Mouse (Mus musculus): ENCODE results near the gene Supt3. TPM values are rescaled to one million over a fixed set of nuclear protein-coding genes. Genes with fewer than 3 reads are reported as not detected.

Supt3 gene
- total and polyA plus RNA-seq, 2 experiments = 2.3 to 4.9 TPM

DNA sequence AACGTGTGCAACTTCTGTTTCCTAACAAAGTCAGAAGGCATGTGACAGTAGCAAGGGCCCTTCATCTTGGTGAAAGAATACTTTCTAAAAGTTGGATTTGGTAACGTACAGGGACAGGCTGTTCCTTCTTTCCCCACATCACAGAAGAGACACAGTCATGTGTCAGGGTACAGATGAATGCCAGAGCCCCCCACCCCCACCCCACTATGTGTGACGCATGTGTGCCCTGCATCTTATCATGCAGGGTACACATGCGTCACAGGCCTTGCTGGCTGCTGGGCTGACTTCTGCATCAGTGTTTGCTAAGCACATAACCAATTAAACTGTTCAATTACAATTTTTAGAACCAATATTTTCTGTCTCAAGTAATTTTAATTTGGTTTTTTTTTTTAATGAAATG, 231.7 kb downstream of the Supt3 start:
- no peak for DNase-seq (ENCODE audit: extremely low read depth, low read depth, low spot score)

DNA sequence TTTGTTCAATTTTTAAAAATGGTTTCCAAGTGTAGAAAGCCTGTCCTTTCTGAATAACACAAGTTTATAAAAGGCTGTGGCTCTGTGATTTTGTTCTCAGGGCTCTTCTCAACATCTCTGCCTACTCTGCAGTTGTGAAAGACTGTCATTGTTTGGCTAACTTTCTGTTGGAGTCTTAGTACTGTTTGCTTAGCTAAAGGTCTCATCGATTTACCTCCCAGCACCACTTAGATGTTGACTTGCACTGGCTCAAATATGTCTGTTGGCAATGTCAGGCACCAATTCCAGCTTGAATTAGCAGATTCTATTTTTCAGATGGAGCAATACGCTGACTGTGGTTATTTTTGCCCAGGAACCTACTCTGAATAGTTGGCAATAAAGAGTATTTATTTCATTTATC, 233.5 kb downstream of the Supt3 start:
- 20% methylated on average over 2 of the region's 2 CpGs for WGBS
- H3K27ac ChIP-seq (replicated peaks; ENCODE audit: insufficient read depth, low read depth, low read length) = no peak overlapping the region
- H3K4me1 ChIP-seq (ENCODE audit: control insufficient read depth, insufficient read depth, low read length) = peaks cover 2% of the 10 kb centered on the region; the same call in 1 of the 2 replicates
- peaks cover 13% of the 10 kb centered on the region for H3K27me3 ChIP-seq (ENCODE audit: control insufficient read depth, insufficient read depth, low read length)
- no peak for TF ChIP-seq POLR2A (IDR thresholded peaks at IDR 0.05; ENCODE audit: extremely low read depth, insufficient read depth, low read length)
- no peak for TF ChIP-seq CTCF (IDR thresholded peaks at IDR 0.05; ENCODE audit: low read depth, low read length)
- H3K36me3 ChIP-seq (ENCODE audit: control insufficient read depth, insufficient read depth, low read length) = no peaks in the 10 kb centered on the region
- no peak overlapping the region for H3K9ac ChIP-seq (ENCODE audit: low read depth, low read length)
- peak; percentile 96 for DNase-seq (ENCODE audit: extremely low read depth, low read depth, low spot score)
- no peak overlapping the region for H3K4me3 ChIP-seq (ENCODE audit: insufficient read depth, low read depth, low read length)
- H3K79me2 ChIP-seq (ENCODE audit: control insufficient read depth, insufficient read depth, low read length) = no peaks in the 10 kb centered on the region

More for the DNA sequence above, 231.7 kb downstream of the Supt3 start:
- Histone ChIP-seq H3K4me1 (ENCODE audit: control insufficient read depth, insufficient read depth, low read length) (peaks cover 2% of the 10 kb centered on the region; the same call in 1 of the 2 replicates), H3K27me3 (ENCODE audit: control insufficient read depth, insufficient read depth, low read length) (peaks cover 13% of the 10 kb centered on the region), H3K79me2 (ENCODE audit: control insufficient read depth, insufficient read depth, low read length) (no peaks in the 10 kb centered on the region), H3K36me3 (ENCODE audit: control insufficient read depth, insufficient read depth, low read length) (no peaks in the 10 kb centered on the region), H3K27ac (replicated peaks; ENCODE audit: insufficient read depth, low read depth, low read length) (no peak overlapping the region), H3K9ac (ENCODE audit: low read depth, low read length) (no peak overlapping the region), H3K4me3 (ENCODE audit: insufficient read depth, low read depth, low read length) (no peak overlapping the region)
- TF ChIP-seq POLR2A (IDR thresholded peaks at IDR 0.05; ENCODE audit: extremely low read depth, insufficient read depth, low read length) (no peak), CTCF (IDR thresholded peaks at IDR 0.05; ENCODE audit: low read depth, low read length) (no peak)
- WGBS = 86% methylated on average over 4 of the region's 4 CpGs

GRCm38 (mm10) chr17:45016746-45017145, 239.8 kb downstream of the Supt3 start:
- TF ChIP-seq POLR2A (IDR thresholded peaks at IDR 0.05; ENCODE audit: extremely low read depth, insufficient read depth, low read length) = no peak
- no peak for TF ChIP-seq CTCF (IDR thresholded peaks at IDR 0.05; ENCODE audit: low read depth, low read length)
- DNase-seq (ENCODE audit: extremely low read depth, low read depth, low spot score) = no peak
- Histone ChIP-seq H3K9ac (ENCODE audit: low read depth, low read length) (no peak overlapping the region), H3K27ac (replicated peaks; ENCODE audit: insufficient read depth, low read depth, low read length) (no peak overlapping the region), H3K36me3 (ENCODE audit: control insufficient read depth, insufficient read depth, low read length) (peaks cover 1% of the 10 kb centered on the region; the same call in 1 of the 2 replicates), H3K4me3 (ENCODE audit: insufficient read depth, low read depth, low read length) (no peak overlapping the region), H3K4me1 (ENCODE audit: control insufficient read depth, insufficient read depth, low read length) (no peaks in the 10 kb centered on the region), H3K27me3 (ENCODE audit: control insufficient read depth, insufficient read depth, low read length) (peaks cover 8% of the 10 kb centered on the region; the same call in 1 of the 2 replicates), H3K79me2 (ENCODE audit: control insufficient read depth, insufficient read depth, low read length) (no peaks in the 10 kb centered on the region)
- WGBS = 89% methylated on average over 4 of the region's 4 CpGs

DNA sequence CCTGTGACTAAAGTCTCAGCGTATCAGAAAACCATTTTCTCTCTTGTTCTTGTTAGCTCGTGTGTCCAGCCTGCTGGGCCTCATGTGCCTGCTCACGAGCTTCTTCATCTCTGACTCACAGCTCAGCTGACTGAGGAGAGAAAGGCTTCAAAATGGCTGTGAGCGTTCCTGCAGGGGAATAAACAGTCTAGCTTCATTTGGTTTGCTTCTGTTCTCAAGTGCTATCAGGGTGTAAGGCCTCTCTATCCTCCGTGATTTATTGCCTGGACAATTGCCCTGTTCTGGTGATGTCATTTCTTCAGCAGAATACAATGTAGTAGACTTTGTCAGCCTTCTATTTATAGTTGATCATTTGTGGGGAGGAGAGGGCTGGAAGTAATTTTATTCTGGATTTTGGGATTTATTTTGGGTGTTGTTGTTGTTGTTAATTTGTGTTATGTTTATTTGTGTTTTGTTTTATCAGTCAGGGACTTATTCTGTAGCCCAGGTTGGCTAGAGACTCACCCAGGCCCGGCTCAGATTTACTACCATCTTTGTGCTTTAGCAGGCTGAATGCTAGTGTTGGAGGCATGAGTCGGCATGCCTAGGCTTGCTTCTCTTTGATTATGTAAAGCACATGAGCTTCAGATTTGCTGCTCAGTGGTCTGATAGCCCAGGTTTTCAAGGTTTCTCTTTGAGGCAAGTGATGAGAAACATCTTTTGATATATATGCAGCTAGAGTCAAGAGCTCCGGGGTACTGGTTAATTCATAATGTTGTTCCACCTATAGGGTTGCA, 243.4 kb downstream of the Supt3 start:
- H3K27ac ChIP-seq (replicated peaks; ENCODE audit: insufficient read depth, low read depth, low read length) = no peak overlapping the region
- H3K36me3 ChIP-seq (ENCODE audit: control insufficient read depth, insufficient read depth, low read length) = peaks cover 1% of the 10 kb centered on the region; the same call in 1 of the 2 replicates
- DNase-seq (ENCODE audit: extremely low read depth, low read depth, low spot score) = no peak
- no peaks in the 10 kb centered on the region; the same call in 1 of the 2 replicates for H3K27me3 ChIP-seq (ENCODE audit: control insufficient read depth, insufficient read depth, low read length)
- H3K4me1 ChIP-seq (ENCODE audit: control insufficient read depth, insufficient read depth, low read length) = no peaks in the 10 kb centered on the region
- no peak overlapping the region for H3K4me3 ChIP-seq (ENCODE audit: insufficient read depth, low read depth, low read length)
- no peak overlapping the region for H3K9ac ChIP-seq (ENCODE audit: low read depth, low read length)
- TF ChIP-seq CTCF (IDR thresholded peaks at IDR 0.05; ENCODE audit: low read depth, low read length) (no peak), POLR2A (IDR thresholded peaks at IDR 0.05; ENCODE audit: extremely low read depth, insufficient read depth, low read length) (no peak)
- no peaks in the 10 kb centered on the region for H3K79me2 ChIP-seq (ENCODE audit: control insufficient read depth, insufficient read depth, low read length)
- WGBS = 90% methylated on average over 8 of the region's 8 CpGs

GRCm38 (mm10) chr17:45028441-45028840, 251.5 kb downstream of the Supt3 start:
- Histone ChIP-seq H3K27me3 (ENCODE audit: control insufficient read depth, insufficient read depth, low read length) (no peaks in the 10 kb centered on the region), H3K9ac (ENCODE audit: low read depth, low read length) (no peak overlapping the region), H3K27ac (replicated peaks; ENCODE audit: insufficient read depth, low read depth, low read length) (no peak overlapping the region), H3K36me3 (ENCODE audit: control insufficient read depth, insufficient read depth, low read length) (no peaks in the 10 kb centered on the region), H3K4me1 (ENCODE audit: control insufficient read depth, insufficient read depth, low read length) (no peaks in the 10 kb centered on the region), H3K4me3 (ENCODE audit: insufficient read depth, low read depth, low read length) (no peak overlapping the region), H3K79me2 (ENCODE audit: control insufficient read depth, insufficient read depth, low read length) (no peaks in the 10 kb centered on the region)
- TF ChIP-seq POLR2A (IDR thresholded peaks at IDR 0.05; ENCODE audit: extremely low read depth, insufficient read depth, low read length) (no peak), CTCF (IDR thresholded peaks at IDR 0.05; ENCODE audit: low read depth, low read length) (no peak)
- no peak for DNase-seq (ENCODE audit: extremely low read depth, low read depth, low spot score)
- 93% methylated on average over 3 of the region's 3 CpGs for WGBS

GRCm38 (mm10) chr17:45029106-45029505, 252.2 kb downstream of the Supt3 start:
- TF ChIP-seq CTCF (IDR thresholded peaks at IDR 0.05; ENCODE audit: low read depth, low read length) (no peak), POLR2A (IDR thresholded peaks at IDR 0.05; ENCODE audit: extremely low read depth, insufficient read depth, low read length) (no peak)
- Histone ChIP-seq H3K9ac (ENCODE audit: low read depth, low read length) (no peak overlapping the region), H3K27me3 (ENCODE audit: control insufficient read depth, insufficient read depth, low read length) (no peaks in the 10 kb centered on the region), H3K36me3 (ENCODE audit: control insufficient read depth, insufficient read depth, low read length) (no peaks in the 10 kb centered on the region), H3K4me3 (ENCODE audit: insufficient read depth, low read depth, low read length) (no peak overlapping the region), H3K27ac (replicated peaks; ENCODE audit: insufficient read depth, low read depth, low read length) (no peak overlapping the region), H3K79me2 (ENCODE audit: control insufficient read depth, insufficient read depth, low read length) (no peaks in the 10 kb centered on the region), H3K4me1 (ENCODE audit: control insufficient read depth, insufficient read depth, low read length) (no peaks in the 10 kb centered on the region)
- 97% methylated on average over 1 of the region's 1 CpGs for WGBS
- no peak for DNase-seq (ENCODE audit: extremely low read depth, low read depth, low spot score)
